Mouse (Mus musculus) liver, embryonic 15.5 days (tissue): ENCODE results near the gene Ifitm6. TPM values are rescaled to one million over a fixed set of nuclear protein-coding genes. Genes with fewer than 3 reads are reported as not detected.
A peak's percentile ranks its signal among the peaks of the same experiment; 100 is the strongest.
"Not testable (repeated sequence)": the region's sequence is repeated elsewhere in the genome, so short reads cannot be mapped to it uniquely, and the experiment has no call there.

ENCODE experiments used
- ATAC-seq: fragments of 200-750 bp; cut with Nextera tagmentation; 2 replicates; pipeline ENCODE4 v1.8.0; 2017; ENCODE audit warnings: moderate number of reproducible peaks, mild to moderate bottlenecking, moderate library complexity; ENCODE audit not compliant: insufficient read depth
- H3K27ac ChIP-seq: fragments of 300-500 bp; sonication (generic); replicated peaks from 2 replicates; pipeline ENCODE4 v1.5.1; 2015; ENCODE audit warnings: mild to moderate bottlenecking, inconsistent platforms
- H3K27me3 ChIP-seq: fragments of 300-500 bp; sonication (generic); 2 replicates; pipeline ENCODE4 v1.6.1; 2015; ENCODE audit warnings: mild to moderate bottlenecking, inconsistent platforms
- H3K36me3 ChIP-seq: fragments of 300-500 bp; sonication (generic); replicated peaks from 2 replicates; pipeline ENCODE4 v1.6.1; 2015; ENCODE audit warnings: moderate library complexity, mild to moderate bottlenecking, inconsistent platforms
- H3K4me1 ChIP-seq: fragments of 300-500 bp; sonication (generic); replicated peaks from 2 replicates; pipeline ENCODE4 v1.6.1; 2015; ENCODE audit warnings: inconsistent platforms
- H3K4me2 ChIP-seq: fragments of 300-500 bp; sonication (generic); 2 replicates; pipeline ENCODE4 v1.6.1; 2015; ENCODE audit warnings: moderate library complexity, mild to moderate bottlenecking, inconsistent platforms
- H3K4me3 ChIP-seq: fragments of 300-500 bp; sonication (generic); replicated peaks from 2 replicates; pipeline ENCODE4 v1.5.1; 2015; ENCODE audit warnings: mild to moderate bottlenecking, inconsistent platforms
- H3K9ac ChIP-seq: fragments of 300-500 bp; sonication (generic); 2 replicates; pipeline ENCODE4 v1.6.1; 2015; ENCODE audit warnings: moderate library complexity, mild to moderate bottlenecking, inconsistent platforms
- H3K9me3 ChIP-seq: fragments of 300-500 bp; sonication (generic); replicated peaks from 2 replicates; pipeline ENCODE4 v1.6.1; 2016; ENCODE audit warnings: inconsistent platforms
- WGBS: fragments of 180-500 bp; shearing (Covaris S2); methylation state at CpG from one replicate; pipeline ENCODE4 v1.1.7; 2015; ENCODE audit warnings: mixed read lengths; ENCODE audit not compliant: insufficient replicate concordance; 5-methylcytosine and 5-hydroxymethylcytosine counted together
- polyA plus RNA-seq: library from polyadenylated mRNA; unstranded; fragments of >200 nt; fragmentation: Nextera tagmentation; extraction: Ambion mirVana; gene quantifications from 2 replicates; pipeline ENCODE4 v1.2.1, GENCODE M21; 2015

The Ifitm6 gene
- 23.2 and 25.7 TPM in 2 replicates for polyA plus RNA-seq

DNA sequence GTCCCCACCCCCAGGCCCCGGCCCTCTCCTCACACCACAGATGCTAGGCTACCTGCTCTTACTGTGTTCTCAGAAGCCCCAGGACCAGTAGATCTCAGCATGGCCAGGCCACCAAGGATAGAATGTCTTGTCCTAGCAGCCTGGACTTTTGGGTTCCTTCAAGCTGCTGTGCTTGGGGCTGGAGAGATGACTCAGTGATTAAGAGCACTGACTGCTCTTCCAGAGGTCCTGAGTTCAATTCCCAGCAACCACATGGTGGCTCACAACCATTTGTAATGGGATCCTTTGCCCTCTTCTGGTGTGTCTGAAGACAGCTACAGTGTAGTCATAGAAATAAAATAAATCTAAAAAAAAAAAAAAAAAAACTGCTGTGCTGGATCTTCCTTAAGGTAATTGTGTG lies at the start of gene Ifitm6:
Gene Ifitm6 (minus strand): TSS at position 101 of the 400 bp plus-strand sequence.
- not testable (repeated sequence) for H3K9me3 ChIP-seq, H3K4me2 ChIP-seq, ATAC-seq, H3K9ac ChIP-seq, H3K36me3 ChIP-seq, H3K27me3 ChIP-seq, H3K4me3 ChIP-seq
- Histone ChIP-seq H3K4me1 (peaks cover 19% of the 10 kb centered on the region), H3K27ac (peak within 1 kb of the TSS; percentile 55; the same call in 1 of the 2 replicates)
- WGBS: 50% methylated on average over 1 of the region's 1 CpGs

DNA sequence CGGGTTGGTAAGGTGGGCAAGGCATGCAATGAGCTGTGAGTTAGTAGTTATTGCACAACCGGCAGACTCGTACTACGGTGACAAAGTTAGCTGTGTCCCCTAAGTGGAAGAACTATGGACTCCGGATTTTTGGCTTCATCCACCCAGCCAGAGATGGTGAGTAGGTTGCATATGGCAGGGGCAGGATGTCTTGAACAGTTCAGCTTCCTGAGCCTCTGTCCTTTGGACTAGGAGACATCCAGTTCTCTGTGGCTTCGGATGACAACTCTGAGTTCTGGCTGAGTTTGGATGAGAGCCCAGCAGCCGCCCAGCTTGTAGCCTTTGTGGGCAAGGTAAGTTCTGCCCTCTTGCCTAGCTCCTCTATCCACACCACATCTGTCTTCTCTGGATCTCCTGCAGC lies 46.9 kb upstream of the Ifitm6 start:
- Histone ChIP-seq H3K36me3 (no peaks in the 10 kb centered on the region), H3K27ac (no peak overlapping the region), H3K4me2 (peak overlapping the region; percentile 32), H3K9me3 (no peaks in the 10 kb centered on the region), H3K27me3 (peaks cover 86% of the 10 kb centered on the region), H3K4me1 (peaks cover 37% of the 10 kb centered on the region), H3K9ac (no peak overlapping the region), H3K4me3 (no peak overlapping the region)
- 56% methylated on average over 7 of the region's 7 CpGs for WGBS
- ATAC-seq: no peak

- Histone ChIP-seq H3K9me3 (no peaks in the 10 kb centered on the region), H3K27me3 (peaks cover 88% of the 10 kb centered on the region), H3K4me3 (no peak overlapping the region), H3K36me3 (no peaks in the 10 kb centered on the region), H3K9ac (no peak overlapping the region), H3K4me1 (peaks cover 37% of the 10 kb centered on the region), H3K27ac (no peak overlapping the region), H3K4me2 (peak overlapping the region; percentile 32)
- peak; percentile 35 for ATAC-seq
- WGBS: 18% methylated on average over 7 of the region's 7 CpGs
Measured at GRCm38 (mm10) chr7:141064175-141064574, 46.5 kb upstream of the Ifitm6 start.

- Histone ChIP-seq H3K9ac (no peak overlapping the region), H3K4me1 (peaks cover 37% of the 10 kb centered on the region), H3K4me3 (no peak overlapping the region), H3K27me3 (peaks cover 89% of the 10 kb centered on the region), H3K4me2 (no peak overlapping the region), H3K9me3 (no peaks in the 10 kb centered on the region), H3K36me3 (no peaks in the 10 kb centered on the region), H3K27ac (no peak overlapping the region)
- no peak for ATAC-seq
- WGBS: 52% methylated on average over 3 of the region's 3 CpGs
Measured at GRCm38 (mm10) chr7:141063353-141063752, 45.6 kb upstream of the Ifitm6 start.

DNA sequence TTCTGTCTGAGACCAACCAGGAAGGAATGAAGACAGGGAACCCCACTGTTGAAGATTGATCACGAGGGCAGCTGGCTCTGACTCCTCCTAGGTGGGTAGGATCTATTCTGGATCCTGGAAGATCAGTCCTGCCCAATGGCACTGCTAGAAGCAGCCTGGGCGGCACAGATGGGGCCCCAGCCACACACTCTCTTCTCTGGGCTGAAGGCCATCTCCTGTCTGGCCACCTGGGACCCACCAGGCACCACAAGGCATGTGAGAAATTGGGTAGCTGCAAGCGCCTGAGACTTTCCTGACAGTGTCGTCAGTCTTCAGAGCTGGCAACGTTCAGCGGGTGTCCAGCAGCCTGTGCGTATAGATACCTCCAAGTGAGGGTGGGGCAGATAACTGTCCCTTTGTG lies 44.8 kb upstream of the Ifitm6 start:
- H3K4me3 ChIP-seq: no peak overlapping the region
- no peak overlapping the region for H3K4me2 ChIP-seq
- H3K27ac ChIP-seq: no peak overlapping the region
- no peaks in the 10 kb centered on the region for H3K9me3 ChIP-seq
- ATAC-seq: no peak
- no peak overlapping the region for H3K9ac ChIP-seq
- peaks cover 88% of the 10 kb centered on the region for H3K27me3 ChIP-seq
- WGBS: 25% methylated on average over 7 of the region's 7 CpGs
- H3K36me3 ChIP-seq: no peaks in the 10 kb centered on the region
- H3K4me1 ChIP-seq: peaks cover 37% of the 10 kb centered on the region

DNA sequence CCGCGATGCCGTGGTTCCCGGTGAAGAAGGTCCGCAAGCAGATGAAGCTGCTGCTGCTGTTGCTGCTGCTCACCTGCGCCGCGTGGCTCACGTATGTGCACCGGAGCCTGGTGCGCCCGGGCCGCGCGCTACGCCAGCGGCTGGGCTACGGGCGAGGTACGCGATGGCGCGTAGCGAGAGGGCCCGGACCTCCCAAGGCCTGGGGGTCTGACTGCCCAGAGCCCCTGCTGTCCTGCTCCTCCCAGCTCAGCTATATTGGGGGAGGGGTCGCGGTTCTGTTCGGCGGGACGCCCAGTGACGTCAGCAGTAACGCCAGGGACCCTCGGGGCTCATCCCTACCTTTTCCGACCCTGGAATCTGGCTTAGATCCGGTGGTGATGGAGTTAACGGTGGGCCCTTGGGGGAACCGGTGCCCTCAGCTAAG lies 43.6 kb upstream of the Ifitm6 start:
- Histone ChIP-seq H3K27me3 (peaks cover 83% of the 10 kb centered on the region), H3K36me3 (no peaks in the 10 kb centered on the region), H3K4me1 (peaks cover 37% of the 10 kb centered on the region), H3K9ac (no peak overlapping the region), H3K27ac (no peak overlapping the region), H3K4me2 (peak overlapping the region; percentile 74), H3K9me3 (no peaks in the 10 kb centered on the region), H3K4me3 (peak overlapping the region; percentile 48)
- 4% methylated on average over 37 of the region's 37 CpGs for WGBS
- ATAC-seq: 0 out of 2 replicates have a peak, but pooled peaks have one; percentile 7

DNA sequence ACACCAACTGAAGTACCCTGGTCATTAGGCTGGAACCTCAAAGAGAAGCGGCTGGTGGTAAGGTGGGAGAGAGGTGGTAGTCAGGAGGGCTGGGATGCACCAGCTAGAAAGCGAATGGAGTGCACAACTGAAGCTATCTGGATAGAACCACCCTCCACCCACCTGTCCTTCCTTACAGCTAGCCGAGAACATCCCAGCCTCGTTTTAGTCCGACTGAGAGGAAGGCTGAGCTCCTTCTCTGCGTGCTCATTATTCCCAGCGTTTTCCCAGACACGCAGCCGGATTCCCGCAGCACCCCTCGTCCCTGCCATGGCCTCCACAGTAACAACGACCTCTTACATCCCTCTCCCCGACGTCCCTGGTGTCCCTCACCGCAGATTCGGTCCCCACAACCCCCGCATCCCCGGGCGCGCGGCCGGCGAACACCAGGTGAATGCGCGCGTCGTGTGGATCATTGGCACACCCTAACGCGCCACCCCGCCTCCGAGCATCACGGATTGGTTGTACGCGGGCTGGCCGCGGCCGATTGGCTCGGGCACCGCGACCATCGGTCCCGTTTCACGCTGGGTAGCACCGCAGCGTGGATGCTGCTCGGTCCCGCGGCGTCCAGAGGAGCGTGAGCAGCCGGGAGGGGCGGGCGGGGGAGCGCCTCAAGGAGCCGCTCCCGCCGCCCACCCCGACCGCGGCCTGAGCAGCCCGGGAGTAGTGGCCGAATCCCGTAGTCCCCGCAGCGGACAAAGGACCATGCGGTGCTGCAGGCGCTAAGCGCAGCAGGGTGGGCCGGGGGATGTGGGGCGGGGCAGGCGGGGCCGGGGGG lies 42.9 kb upstream of the Ifitm6 start, which contains the start of gene B4galnt4:
Gene B4galnt4 (plus strand): TSS at position 679 of the 817 bp plus-strand sequence.
- WGBS: under 1% methylated on average over 72 of the region's 72 CpGs
- H3K4me2 ChIP-seq: peak within 1 kb of the TSS; percentile 74
- peaks cover 37% of the 10 kb centered on the region for H3K4me1 ChIP-seq
- no peak within 1 kb of the TSS for H3K9ac ChIP-seq
- H3K4me3 ChIP-seq: peak within 1 kb of the TSS; percentile 48
- no peaks in the 10 kb centered on the region for H3K36me3 ChIP-seq
- H3K27me3 ChIP-seq: peaks cover 86% of the 10 kb centered on the region
- ATAC-seq: peak; percentile 56
- no peak within 1 kb of the TSS for H3K27ac ChIP-seq
- no peaks in the 10 kb centered on the region for H3K9me3 ChIP-seq

DNA sequence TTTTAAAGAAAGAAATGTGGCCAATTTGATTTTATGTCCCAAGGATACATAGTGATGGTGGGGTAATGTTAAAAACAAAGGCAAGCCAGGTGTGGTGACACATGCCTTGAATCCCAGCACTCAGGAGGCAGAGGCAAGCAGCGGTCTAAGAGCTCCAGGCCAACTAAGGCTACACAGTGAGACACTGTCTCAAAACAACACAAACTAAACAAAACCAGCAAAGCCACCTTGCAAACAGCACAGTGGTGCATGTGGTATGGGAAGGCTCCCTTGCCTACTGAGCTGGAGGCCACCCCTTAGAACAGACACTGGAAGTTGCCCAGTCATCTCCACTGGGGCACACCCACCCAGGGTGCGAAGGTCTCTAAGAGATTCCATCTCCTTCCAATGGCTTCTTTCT lies 42.2 kb upstream of the Ifitm6 start:
- Histone ChIP-seq H3K27ac (no peak overlapping the region), H3K36me3 (no peaks in the 10 kb centered on the region), H3K4me3 (no peak overlapping the region), H3K9ac (no peak overlapping the region), H3K27me3 (peaks cover 85% of the 10 kb centered on the region), H3K4me2 (peak overlapping the region; percentile 74), H3K9me3 (no peaks in the 10 kb centered on the region), H3K4me1 (peaks cover 37% of the 10 kb centered on the region)
- 51% methylated on average over 2 of the region's 2 CpGs for WGBS
- no peak for ATAC-seq

- Histone ChIP-seq H3K36me3 (no peaks in the 10 kb centered on the region), H3K9ac (no peak overlapping the region), H3K9me3 (no peaks in the 10 kb centered on the region), H3K4me2 (no peak overlapping the region), H3K4me1 (peaks cover 26% of the 10 kb centered on the region), H3K4me3 (no peak overlapping the region), H3K27me3 (peaks cover 76% of the 10 kb centered on the region), H3K27ac (no peak overlapping the region)
- ATAC-seq: no peak
- 50% methylated on average over 14 of the region's 14 CpGs for WGBS
Measured at GRCm38 (mm10) chr7:141058601-141059341, 41.0 kb upstream of the Ifitm6 start.

GRCm38 (mm10) chr7:141057541-141057940 lies 39.8 kb upstream of the Ifitm6 start:
- ATAC-seq: no peak
- peaks cover 64% of the 10 kb centered on the region for H3K27me3 ChIP-seq
- H3K27ac ChIP-seq: no peak overlapping the region
- 61% methylated on average over 1 of the region's 1 CpGs for WGBS
- H3K9me3 ChIP-seq: no peaks in the 10 kb centered on the region
- H3K36me3 ChIP-seq: no peaks in the 10 kb centered on the region
- no peak overlapping the region for H3K4me2 ChIP-seq
- H3K9ac ChIP-seq: no peak overlapping the region
- H3K4me1 ChIP-seq: peaks cover 18% of the 10 kb centered on the region
- no peak overlapping the region for H3K4me3 ChIP-seq

- peaks cover 21% of the 10 kb centered on the region for H3K4me1 ChIP-seq
- no peak overlapping the region for H3K27ac ChIP-seq
- H3K9ac ChIP-seq: no peak overlapping the region
- peaks cover 58% of the 10 kb centered on the region for H3K27me3 ChIP-seq
- no peaks in the 10 kb centered on the region for H3K9me3 ChIP-seq
- WGBS: 61% methylated on average over 6 of the region's 6 CpGs
- H3K4me2 ChIP-seq: no peak overlapping the region
- ATAC-seq: no peak
- H3K4me3 ChIP-seq: no peak overlapping the region
- no peaks in the 10 kb centered on the region for H3K36me3 ChIP-seq
Measured at GRCm38 (mm10) chr7:141056976-141057375, 39.3 kb upstream of the Ifitm6 start.
